Mouse (Mus musculus) heart, adult 18-20 months (tissue): ENCODE data around the gene St6galnac4. TPM values are rescaled to one million over a fixed set of nuclear protein-coding genes. Genes with fewer than 3 reads are reported as not detected.

Experiments
- DNase-seq, 2 experiments: peaks; one replicate each; pipeline ENCODE4 v3.0.0; 2021 to 2022; ENCODE audit warnings: mixed read lengths in 1 of 2
- total RNA-seq, 2 experiments: library from RNA; stranded (reverse); gene quantifications; 2 replicates each; pipeline ENCODE4 v1.2.3; 2021

The St6galnac4 gene
- total RNA-seq, 2 experiments from 2014 or later: 14.7 to 16.1 TPM

DNA sequence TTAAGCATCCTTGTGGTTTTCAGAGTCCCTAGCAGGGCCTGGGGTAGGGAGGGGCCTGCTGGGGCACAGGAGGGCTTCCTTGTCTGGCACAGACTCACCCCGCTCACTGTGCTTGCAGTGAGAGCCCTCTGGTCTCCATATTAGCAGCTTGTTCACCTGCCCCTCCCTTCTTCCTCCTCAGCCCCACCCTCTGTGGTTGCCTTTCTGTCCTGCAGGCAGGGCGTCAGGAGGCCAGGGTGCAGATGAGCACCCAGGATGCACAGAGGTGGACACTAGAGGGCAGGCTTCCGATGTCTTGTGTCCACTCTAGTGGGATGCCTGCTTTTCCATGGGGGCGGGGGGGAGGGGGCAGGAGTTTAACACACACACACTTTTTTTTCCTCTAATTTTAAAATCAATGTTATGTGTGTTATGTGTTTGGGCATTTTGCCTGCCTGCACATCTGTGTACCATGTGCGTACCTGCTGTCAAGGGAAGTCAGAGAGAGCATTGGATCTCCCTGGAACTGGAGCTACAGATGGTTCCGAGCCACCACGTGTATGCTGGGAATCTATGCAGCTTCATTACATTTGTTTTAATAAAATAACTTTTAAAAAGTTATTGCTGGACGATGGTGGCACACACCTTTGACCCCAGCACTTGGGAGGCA lies 14.6 kb downstream of the St6galnac4 start:
- peak in 1 of 2 experiments; percentile 49 for DNase-seq

DNA sequence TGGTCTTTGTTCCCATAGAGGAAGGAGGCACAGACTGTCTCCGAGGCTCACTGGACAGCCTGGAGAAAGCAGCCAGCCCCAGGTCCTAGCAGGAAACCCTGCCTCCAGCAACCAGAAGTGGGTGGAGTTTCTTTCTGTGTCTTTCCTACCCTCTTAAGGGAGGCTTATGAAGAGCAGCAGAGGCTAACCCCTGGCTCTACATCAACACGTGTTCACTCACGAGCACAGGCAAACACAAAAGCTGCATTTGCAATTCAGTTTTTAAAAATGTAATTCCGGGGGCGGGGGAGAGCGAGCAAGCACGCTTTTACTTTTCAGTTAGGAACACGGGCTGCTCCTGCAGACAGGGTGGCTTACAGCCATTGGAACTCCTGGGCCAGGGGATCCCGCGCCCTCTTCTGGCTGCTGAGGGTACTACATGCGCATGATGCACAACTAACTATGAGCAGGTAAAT lies 15.7 kb downstream of the St6galnac4 start:
- peak; percentile 89 to 95 for DNase-seq

DNA sequence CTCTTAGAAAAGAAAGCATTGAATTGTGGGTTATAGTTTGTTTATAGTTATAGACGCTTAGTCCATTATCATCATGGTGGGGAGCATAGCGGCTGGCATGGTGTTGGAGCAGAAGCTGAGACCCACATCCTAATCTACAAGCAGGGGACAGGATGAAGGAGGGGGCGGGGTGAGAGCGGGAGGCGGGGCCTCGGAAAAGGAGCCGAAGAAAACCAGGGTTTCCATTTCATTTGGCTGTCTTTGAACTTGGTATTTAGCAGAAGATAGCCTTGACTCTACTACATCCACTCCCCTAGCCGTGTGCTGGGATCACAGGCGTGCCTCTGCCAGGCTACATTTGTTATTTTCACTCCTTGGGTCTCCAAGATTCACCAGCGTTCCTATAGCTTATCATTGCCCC lies 17.7 kb downstream of the St6galnac4 start:
- DNase-seq: no peak

DNA sequence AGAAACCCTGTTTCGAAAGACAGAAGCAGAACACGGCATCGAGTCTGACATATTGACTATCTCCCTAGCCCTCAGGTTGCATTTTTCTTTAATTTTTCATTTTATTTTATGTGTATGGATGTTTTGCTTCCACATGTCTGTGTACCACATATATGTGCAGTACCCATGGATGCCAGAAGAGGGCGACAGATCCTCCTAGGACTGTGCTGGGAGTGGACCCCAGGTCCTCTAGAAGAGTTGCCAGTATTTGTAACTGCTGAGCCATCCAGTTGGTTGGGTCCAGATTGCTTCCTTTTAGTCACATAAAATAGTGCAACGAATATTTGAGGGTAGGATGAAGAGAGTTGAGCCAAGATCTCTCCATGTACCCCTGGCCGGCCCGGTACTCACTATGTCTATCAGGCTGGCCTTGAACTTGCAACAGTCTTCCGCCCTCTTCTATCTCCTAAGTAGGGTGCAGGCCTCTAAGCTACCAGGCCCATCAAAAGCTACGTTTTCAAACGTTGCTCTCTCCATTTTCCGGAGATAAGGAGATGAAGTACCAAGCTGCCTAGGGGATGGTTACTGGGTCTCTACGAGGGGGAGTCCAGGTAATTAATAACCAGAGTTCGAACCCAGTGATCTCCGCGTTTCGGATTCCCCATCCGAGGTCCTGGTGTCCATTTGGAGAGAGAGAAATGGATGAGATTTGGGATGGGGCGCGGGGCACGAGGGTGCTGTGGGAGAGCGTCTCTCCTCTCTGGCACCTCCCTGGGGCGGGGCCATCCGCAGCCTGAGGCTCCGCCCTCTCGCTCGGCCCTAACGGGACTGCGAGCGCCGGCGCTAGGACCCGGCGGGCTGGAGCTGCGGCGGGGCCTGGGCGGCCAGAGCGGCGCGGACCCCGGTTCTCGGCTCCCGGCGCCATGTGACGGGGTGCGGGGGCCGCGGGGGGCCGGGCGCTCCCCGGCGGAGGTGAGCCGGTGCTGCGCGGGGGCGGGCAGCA lies 19.6 kb downstream of the St6galnac4 start:
- peak; percentile 90 to 93 for DNase-seq

DNA sequence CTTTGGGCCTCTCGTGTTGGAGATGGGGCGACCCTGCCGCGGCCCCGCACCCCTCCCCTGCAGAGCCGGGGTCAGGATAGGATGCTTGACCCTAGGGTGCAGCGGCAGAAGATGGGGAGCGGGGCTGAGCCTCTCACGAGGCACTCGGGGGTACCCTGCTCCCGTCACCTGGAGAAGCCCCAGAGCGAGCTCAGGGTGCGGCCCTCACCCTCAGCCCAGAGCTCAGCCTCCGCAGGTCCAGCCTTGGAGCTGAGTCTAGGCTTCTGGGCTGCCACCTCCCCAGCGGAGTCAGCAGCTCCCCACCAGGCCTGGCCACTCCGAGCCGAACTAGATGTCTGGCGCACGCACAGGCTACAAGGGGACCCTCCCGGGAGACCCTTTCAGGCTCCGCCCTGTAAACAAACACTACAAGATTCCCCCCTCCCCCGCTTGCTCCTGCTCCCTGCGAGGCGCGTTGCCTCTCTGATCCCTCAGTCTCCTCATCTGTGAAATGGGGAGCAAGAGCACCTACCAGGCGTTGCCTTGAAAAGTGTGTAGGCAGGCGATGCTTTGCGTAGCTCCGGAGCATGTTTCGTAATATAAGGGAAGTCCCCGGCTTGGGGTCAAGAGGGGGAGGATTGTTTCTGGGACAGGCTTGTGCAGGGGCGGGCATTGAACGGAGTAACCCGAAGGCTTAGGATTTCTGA lies 20.5 kb downstream of the St6galnac4 start:
- peak; percentile 74 to 75 for DNase-seq

DNA sequence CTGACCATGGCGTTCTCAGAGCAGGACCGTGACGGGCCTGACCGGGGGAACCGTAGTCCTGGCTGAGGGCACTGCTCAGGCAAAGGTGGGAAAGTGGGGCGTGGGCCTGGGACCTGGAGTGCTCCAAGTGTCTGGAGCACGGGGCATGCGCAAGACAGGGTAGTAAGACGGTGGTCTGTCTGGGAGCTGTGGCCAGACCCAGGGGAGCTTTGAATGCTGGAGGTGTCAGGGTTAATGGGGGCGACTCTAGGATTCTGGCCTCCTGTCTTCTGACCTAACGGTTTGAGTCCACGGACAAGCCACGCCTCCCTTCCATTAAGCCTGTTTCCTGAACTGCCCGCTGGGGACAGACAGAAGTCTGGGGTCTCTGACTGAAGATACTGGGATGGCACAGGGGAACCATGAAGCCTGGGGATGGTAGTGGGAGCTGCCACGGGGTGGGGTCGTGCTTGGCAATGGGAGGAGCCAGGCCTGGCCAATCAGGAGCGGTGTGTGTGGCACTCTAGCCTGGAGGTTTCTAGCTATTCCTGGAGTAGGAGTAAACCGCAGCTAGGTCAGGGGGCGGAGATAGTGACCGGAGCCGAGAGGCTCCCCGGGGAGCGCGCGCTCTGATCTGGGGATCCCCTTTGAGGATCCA lies 21.4 kb downstream of the St6galnac4 start:
- DNase-seq: peak; percentile 92

DNA sequence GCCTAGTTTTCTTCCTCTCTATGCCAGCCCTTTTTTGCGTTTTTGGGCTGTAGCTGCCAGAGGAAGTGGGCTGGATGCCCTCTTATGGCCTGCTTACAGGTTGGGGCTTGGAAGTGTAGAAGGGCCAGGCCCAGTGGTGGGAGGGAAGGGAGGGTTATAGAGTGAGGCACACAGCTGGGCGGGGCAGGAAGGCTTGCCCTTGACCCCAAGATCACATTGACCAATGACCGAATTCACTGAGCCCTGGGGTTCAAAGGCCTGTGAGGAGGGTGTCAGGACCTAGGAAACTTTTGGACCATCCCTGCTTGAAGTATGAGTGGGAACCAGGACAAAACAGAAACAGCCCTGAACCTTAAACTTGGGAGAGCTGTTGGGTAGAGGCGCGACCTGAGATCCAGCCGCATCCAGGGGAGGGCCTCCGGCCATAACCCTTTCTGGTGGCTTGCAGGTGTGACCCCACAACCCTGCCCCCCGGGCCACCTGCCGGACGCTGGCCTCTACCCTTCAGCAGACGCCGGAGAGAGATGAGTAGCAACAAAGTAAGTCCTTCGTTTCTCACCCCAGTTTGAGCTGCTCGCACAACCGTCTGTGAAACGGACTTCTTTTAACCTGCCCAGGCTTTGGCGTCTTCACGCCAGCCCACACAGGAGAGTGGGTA lies 22.0 kb downstream of the St6galnac4 start:
- no peak for DNase-seq

DNA sequence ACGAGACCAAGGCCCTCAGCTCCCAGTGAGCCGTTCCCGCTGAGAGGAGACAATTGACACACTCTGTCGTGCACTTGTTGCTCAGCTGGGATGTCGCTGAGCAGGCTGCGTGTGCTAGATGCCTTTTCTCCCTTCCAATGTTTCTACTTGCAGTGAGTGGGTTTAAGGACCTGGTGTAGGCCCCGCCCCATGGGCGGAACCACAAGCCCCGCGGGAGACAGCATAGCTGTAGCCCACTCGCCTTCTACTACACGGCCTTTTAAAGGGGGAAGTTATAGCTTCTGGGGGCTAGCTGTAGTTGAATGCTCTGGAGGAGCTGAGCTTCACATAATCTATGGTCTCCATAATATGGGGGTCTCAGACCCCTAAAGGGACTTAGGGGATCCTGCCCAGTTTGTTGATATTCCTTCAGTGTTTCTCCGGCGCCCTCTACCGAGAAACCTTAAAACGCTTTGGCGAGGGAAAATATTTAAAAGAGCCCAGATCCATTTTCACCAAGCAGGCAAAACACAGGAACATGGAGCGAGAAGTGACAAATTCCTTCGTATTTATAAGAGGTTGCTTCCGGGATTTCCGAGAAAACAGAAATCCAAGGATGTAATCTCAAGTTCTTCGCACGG lies 23.8 kb downstream of the St6galnac4 start:
- DNase-seq: peak; percentile 63 to 86

DNA sequence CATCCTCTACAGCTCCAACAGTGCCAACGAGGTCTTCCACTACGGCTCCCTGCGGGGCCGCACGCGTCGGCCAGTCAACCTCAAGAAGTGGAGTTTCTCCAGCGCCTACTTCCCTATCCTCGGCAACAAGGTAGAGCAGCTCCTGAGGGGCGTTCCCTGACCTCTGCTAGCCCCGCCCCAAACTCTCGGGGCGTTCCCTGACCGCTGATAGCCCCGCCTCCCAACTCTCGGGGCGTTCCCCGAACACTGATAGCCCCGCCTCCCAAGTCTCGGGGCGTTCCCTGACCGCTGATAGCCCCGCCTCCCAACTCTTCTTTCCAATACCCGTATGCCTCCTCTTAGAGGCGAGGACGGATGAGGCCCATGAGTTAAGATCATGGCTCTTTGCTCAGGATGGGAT lies 25.4 kb downstream of the St6galnac4 start:
- DNase-seq: no peak

DNA sequence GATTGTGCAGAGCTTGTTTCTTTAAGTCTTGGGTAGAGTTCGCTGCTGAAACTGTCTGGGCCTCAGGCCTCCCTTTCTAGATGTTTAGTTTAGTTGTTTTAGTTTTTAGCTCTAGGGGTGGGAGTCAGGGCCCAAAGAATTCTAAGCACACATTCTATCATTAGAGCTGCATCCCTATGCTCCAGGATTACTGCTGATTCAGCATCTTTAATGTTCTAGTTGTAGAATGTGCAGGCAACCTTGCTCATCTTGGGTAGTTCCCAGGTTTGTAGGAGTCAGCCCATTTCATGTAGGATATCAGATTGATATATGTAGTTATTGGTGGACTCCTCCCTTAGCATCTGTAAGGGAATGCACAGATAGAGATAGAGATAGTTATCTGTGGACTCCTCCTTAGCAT lies 30.2 kb downstream of the St6galnac4 start:
- no peak for DNase-seq

DNA sequence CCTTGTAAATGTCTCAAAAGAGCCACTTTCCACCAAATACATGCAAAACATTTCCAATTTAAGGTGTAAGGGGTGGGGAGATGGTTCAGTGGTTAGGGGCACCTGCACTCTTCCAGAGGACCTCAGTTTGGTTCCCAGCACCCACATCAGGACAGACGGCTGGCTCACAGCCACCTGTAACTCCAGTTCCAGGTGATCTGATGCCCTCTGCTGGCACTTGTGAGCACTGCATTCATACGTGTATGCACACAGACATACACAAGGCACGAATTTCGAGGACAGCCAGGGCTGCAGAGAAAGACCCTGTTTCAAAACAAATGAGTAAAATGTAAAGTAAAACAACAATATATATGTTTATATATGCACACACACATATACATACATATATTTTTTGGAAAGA lies 30.7 kb downstream of the St6galnac4 start:
- DNase-seq: no peak

DNA sequence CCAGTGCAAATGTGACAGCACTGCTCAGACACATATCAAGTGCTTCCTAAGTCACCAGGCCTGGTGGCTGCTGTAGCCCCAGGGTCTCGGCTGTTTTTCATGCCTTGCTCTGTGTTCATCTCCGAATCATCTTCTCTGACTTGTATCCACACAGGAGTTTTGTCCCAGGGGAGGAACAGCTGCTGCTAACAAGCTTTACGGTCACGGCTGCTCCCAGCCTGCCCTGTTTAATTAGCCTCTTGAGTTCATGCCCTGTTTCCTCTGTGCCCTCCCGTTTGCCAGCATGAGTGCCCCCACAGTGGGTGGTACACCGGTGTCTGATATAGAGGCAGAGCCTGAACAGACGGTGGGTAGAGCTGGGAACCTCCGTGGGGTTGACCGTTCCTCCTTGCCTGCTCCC lies 31.2 kb downstream of the St6galnac4 start:
- DNase-seq: no peak

DNA sequence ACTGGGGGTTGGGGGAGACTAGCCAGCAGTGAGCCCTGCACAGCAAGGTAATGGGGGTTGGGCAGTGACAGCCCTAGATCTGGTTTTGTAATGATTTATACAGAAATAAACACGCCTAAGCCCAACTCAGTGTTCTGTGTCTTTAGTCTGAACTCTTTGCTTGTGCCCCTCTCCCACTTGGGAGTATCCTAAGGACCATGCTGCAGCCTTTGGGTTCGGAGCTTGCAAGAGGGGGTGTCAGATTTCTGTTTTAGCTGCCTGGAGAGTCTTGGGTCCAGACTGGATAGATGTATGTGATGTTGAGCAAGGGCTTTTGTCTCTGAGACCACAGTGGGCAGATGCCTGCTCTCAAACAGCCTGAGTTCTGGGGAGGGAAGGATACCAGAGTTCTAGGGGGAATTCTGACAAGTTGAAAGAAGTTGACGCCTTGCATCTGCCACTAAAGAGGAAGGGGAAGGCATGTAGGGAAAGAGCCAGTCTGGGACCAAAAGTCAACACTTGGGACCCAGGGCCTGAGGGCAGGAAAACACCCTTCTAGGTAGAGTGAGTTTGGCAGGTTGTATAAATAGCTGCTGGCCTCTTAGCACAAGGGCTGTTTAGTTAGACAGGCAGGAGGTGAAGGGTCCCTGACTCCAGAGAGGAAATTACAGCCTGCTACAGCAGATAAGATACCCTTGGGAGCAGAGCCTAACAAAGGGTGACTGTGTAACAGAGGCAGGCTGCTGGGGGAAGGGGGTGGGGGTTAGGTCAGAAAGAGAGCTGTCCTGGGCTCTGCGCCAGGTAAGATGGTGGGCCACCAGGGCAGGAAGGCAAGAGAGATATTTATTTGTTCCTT lies 34.0 kb downstream of the St6galnac4 start:
- DNase-seq: peak; percentile 77 to 92

DNA sequence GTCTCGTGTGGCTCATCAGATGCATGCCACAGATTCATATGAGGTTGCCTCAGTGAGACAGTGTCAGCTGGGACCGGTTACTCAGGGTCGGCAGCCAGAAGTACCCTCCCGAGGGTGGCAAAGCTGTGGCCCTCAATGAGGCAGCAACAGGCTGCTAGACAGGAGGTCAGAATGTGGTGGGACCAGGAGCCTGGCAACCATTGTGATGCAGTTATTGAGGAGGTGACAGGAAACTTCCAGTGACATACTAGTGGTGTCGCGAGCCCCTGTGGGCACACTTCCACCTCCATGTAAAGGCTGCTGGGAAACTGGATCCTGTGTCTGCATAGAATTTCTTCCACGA lies 34.6 kb downstream of the St6galnac4 start, which contains the start of gene Ak1:
TSS of gene Ak1 (plus strand) at position 242 of the 343 bp plus-strand sequence.
- DNase-seq: no peak

DNA sequence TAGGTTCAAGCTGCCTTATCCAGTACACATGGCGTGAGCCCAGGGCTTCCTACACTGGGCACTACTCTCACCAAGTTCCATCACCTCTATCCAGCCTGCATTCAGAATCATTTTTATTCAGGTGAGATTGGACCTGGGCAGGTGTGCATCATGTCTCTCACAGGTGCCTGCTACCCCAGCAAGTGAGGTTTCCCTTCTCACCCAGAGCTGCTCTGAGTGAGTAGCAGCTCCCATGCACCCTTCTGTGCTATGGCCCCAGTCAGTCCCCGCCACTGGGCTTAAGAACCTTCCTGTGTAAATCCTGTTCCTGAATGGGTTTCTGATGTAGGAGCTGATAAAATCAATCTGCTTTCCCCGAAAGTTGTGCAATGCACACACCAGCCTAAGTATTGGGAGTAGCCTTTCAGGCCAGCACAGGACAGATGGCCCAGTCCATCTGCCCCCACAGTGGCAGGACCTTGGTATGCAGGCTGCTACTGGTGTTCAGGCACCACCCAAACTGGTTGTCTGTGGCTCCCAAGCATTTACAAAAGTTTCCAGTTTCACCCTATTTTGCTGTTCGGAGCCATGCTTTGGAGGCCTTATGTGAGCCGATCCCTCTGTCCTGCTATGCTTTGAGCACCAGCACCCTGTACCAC lies 37.3 kb downstream of the St6galnac4 start:
- no peak for DNase-seq

DNA sequence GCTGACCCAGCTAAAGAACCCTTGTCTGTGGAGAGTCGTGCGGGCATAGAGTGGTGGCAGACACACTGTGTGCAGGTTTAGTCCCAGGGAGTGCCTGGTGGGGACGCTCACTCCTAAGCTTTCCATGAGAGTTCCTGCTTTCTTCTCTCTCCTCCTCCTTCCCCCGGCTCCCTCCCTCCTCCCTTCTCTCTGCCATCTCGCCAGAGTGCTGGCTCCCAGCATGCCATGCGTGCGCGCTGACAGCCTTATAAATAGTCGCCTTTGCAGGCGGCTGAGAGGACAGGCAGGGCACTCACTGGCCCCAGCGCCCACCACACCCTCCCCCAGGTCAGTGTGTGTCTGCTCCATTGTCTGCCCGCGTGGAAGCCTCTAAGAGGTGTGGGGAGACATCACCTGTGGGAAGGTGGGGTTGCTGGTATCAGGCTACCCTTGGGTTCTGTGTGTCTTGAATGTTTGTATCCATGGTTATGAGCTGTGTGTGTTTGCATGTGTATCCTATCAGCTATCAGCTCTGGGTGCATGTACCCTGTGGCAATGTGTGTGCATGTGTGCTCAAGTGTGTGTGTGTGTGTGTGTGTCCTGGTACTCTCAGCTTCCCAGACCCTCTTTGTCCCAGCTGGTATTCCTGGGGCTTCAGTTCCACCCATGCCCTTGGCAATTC lies 38.4 kb downstream of the St6galnac4 start:
- peak; percentile 84 to 87 for DNase-seq

DNA sequence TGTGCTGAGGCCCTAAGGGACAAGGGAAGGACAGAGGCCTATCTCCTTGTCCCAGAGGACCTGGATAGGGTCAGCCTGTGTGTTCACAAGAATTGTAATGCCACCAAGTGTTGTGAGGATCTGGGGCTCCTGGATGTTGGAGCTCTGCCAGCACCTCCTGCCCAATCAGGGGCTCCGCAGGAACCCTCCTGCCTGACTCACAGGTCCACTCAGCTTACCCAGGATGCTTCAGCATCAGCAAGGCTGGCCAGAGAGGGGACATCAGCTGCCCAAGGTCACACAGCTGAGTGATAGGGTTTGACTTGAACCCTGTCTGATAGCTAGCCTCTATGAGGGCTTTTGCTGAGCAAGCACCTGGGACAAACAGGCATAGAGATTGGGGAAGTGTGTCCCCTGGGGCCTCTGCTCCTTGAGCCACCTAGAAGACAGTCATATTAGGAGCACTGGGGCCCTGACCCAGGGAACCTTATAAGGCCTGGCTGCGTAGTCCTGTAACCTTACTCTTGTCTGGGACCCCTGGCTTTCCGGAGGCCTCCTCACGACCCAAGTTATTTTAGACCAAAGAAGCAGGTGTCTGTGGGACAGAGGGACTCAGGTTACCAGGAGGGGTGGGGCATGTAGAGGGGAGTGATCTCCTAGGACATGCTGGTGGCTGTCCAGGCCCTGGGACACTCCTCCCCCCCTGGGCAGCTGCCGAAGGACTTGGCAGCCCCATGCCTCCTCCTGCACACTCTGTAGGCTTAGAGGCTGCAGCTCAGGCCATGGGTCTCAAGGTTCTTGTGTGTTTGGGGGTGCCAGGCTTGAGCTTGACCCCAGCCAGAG lies 39.2 kb downstream of the St6galnac4 start:
- DNase-seq: peak; percentile 74 to 86
